Mouse (Mus musculus) neural tube, embryonic 12.5 days (tissue): ENCODE results near the gene Nell1. TPM values are rescaled to one million over a fixed set of nuclear protein-coding genes. Genes with fewer than 3 reads are reported as not detected.

Experiments
- ATAC-seq: fragments of 200-750 bp; cut with Nextera tagmentation; 2 replicates; pipeline ENCODE4 v1.8.0; 2017; ENCODE audit warnings: low read depth, mild to moderate bottlenecking, moderate TSS enrichment, moderate library complexity; ENCODE audit not compliant: low FRiP score
- H3K27ac ChIP-seq: fragments of 300-500 bp; sonication (generic); 2 replicates; pipeline ENCODE4 v1.5.1; 2016
- H3K27me3 ChIP-seq: fragments of 300-500 bp; sonication (generic); replicated peaks from 2 replicates; pipeline ENCODE4 v1.6.1; 2016; ENCODE audit warnings: mild to moderate bottlenecking
- H3K36me3 ChIP-seq: fragments of 300-500 bp; sonication (generic); 2 replicates; pipeline ENCODE4 v1.6.1; 2016; ENCODE audit warnings: mild to moderate bottlenecking
- H3K4me1 ChIP-seq: fragments of 300-500 bp; sonication (generic); 2 replicates; pipeline ENCODE4 v1.6.1; 2016
- H3K4me2 ChIP-seq: fragments of 300-500 bp; sonication (generic); replicated peaks from 2 replicates; pipeline ENCODE4 v1.6.1; 2016; ENCODE audit warnings: mild to moderate bottlenecking
- H3K4me3 ChIP-seq: fragments of 300-500 bp; sonication (generic); 2 replicates; pipeline ENCODE4 v1.5.1; 2016
- H3K9ac ChIP-seq: fragments of 300-500 bp; sonication (generic); 2 replicates; pipeline ENCODE4 v1.6.1; 2016; ENCODE audit warnings: mild to moderate bottlenecking
- H3K9me3 ChIP-seq: fragments of 300-500 bp; sonication (generic); 2 replicates; pipeline ENCODE4 v1.6.1; 2016; ENCODE audit warnings: mild to moderate bottlenecking
- WGBS: fragments of 180-500 bp; shearing (Covaris S2); methylation state at CpG from one replicate; pipeline ENCODE4 v1.1.7; 2016; 5-methylcytosine and 5-hydroxymethylcytosine counted together
- polyA plus RNA-seq: library from polyadenylated mRNA; unstranded; fragments of >200 nt; fragmentation: Nextera tagmentation; extraction: Ambion mirVana; gene quantifications from 2 replicates; pipeline ENCODE4 v1.2.1, GENCODE M21; 2016

Gene Nell1
- polyA plus RNA-seq, 1 experiment from 2014 or later: 10.7 TPM

GRCm38 (mm10) chr7:50105612-50106321, 131.1 kb downstream of the Nell1 start:
- Histone ChIP-seq H3K4me3 (no peak overlapping the region), H3K27me3 (no peaks in the 10 kb centered on the region), H3K36me3 (no peaks in the 10 kb centered on the region), H3K27ac (no peak overlapping the region), H3K4me1 (no peaks in the 10 kb centered on the region), H3K9me3 (no peaks in the 10 kb centered on the region), H3K4me2 (no peak overlapping the region), H3K9ac (no peak overlapping the region)
- 39% methylated on average over 8 of the region's 8 CpGs for WGBS
- ATAC-seq: no peak

GRCm38 (mm10) chr7:50107261-50107660, 132.6 kb downstream of the Nell1 start:
- WGBS: 82% methylated on average over 2 of the region's 2 CpGs
- no peak for ATAC-seq
- no peaks in the 10 kb centered on the region for H3K4me1 ChIP-seq

DNA sequence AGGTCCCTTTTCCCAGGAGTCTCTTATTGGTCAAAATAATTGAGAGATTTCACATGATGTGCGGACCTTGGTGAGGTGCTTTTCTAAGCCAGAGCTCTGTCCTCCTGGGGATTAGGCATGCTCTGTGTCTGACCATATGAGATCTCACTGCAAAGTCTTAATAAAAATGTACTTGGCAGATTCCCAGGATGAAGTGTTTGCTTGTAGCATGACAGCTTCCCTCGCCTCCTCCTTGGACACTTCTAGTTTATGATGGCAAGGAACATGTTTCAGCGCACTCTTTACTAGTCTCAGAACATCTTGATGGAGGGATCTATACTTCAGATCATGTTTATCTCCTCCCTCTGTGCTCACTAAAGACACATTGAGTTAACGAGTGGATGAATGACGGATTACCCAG, 143.7 kb downstream of the Nell1 start:
- no peak overlapping the region for H3K9ac ChIP-seq

More at GRCm38 (mm10) chr7:50107261-50107660, 132.6 kb downstream of the Nell1 start:
- Histone ChIP-seq H3K36me3 (no peaks in the 10 kb centered on the region), H3K4me3 (no peak overlapping the region), H3K4me2 (no peak overlapping the region), H3K27ac (no peak overlapping the region), H3K9me3 (no peaks in the 10 kb centered on the region), H3K27me3 (no peaks in the 10 kb centered on the region), H3K9ac (no peak overlapping the region)

DNA sequence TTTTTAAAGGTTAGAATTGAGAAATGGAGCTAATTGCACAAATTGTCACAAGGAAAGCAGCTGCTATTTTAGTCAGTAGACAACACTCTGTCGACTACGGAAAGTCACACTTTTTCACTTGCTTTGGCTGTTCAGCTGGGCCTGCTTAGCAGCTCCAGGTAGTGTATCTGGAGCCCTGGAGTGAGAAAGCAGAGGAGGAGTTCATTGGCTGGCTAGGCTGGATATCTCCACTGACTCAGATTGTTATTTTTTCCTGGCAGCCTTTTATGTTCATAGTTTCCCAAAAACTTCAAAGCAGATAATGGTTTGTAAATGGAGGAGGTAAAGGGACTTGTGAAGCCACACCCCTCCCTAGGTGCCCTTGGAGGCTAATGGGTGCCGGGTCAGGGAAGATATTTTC, 163.0 kb downstream of the Nell1 start:
- no peak for ATAC-seq
- Histone ChIP-seq H3K4me2 (no peak overlapping the region), H3K27ac (no peak overlapping the region), H3K27me3 (no peaks in the 10 kb centered on the region), H3K4me3 (no peak overlapping the region), H3K9ac (no peak overlapping the region), H3K4me1 (no peaks in the 10 kb centered on the region), H3K36me3 (no peaks in the 10 kb centered on the region), H3K9me3 (no peaks in the 10 kb centered on the region)
- WGBS: 88% methylated on average over 3 of the region's 3 CpGs

More for the DNA sequence above, 143.7 kb downstream of the Nell1 start:
- ATAC-seq: no peak
- H3K4me2 ChIP-seq: no peak overlapping the region
- no peaks in the 10 kb centered on the region for H3K36me3 ChIP-seq
- no peaks in the 10 kb centered on the region for H3K9me3 ChIP-seq
- no peaks in the 10 kb centered on the region for H3K27me3 ChIP-seq
- 92% methylated on average over 5 of the region's 5 CpGs for WGBS
- H3K4me1 ChIP-seq: no peaks in the 10 kb centered on the region
- no peak overlapping the region for H3K4me3 ChIP-seq
- H3K27ac ChIP-seq: no peak overlapping the region

DNA sequence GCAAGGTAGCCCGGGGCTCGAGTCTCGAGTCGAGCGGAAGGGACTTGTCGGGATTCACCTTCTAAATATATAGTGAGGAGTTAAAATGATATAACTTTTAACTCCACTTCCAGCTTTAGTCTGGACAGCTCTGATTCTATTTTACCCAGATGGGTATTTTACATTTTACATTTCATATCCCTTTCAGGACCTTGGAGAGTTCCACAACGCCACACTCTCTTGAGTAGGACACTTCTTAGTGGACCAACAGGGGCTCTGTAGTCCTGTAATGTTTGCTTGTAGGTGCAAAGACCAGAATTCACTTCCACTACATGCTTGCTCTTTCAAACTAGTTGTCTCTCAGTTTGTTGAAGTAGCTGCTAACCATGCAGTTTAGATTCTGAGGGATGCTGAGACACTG, 174.7 kb downstream of the Nell1 start:
- Histone ChIP-seq H3K4me3 (no peak overlapping the region), H3K4me2 (no peak overlapping the region), H3K27me3 (no peaks in the 10 kb centered on the region), H3K9me3 (no peaks in the 10 kb centered on the region), H3K36me3 (no peaks in the 10 kb centered on the region), H3K9ac (no peak overlapping the region), H3K27ac (no peak overlapping the region), H3K4me1 (no peaks in the 10 kb centered on the region)
- no peak for ATAC-seq
- 95% methylated on average over 7 of the region's 7 CpGs for WGBS

- WGBS: 75% methylated on average over 2 of the region's 2 CpGs
- Histone ChIP-seq H3K27ac (no peak overlapping the region), H3K36me3 (no peaks in the 10 kb centered on the region), H3K4me3 (no peak overlapping the region), H3K9ac (no peak overlapping the region), H3K4me1 (no peaks in the 10 kb centered on the region), H3K27me3 (no peaks in the 10 kb centered on the region), H3K4me2 (no peak overlapping the region), H3K9me3 (no peaks in the 10 kb centered on the region)
- no peak for ATAC-seq
Observed at GRCm38 (mm10) chr7:50150838-50151237, 176.2 kb downstream of the Nell1 start.

DNA sequence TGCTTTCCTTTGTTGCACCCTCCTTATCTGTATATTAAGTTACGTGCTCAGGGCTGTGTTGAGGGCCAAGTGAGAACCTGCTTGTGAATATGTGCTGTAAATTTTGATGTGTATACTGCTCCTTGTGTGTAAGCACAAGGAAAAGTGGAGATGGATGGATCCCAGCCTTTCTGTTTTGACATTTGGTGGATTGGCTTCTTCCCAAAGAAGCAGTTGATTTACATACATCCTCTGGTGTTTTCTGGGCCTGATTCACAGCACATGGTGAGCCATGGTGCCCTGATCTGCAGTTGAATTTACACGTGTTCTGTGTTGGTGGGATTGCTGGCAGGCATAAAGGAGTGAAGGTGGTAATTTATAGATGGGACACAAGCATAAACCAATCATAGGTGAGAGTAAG, 179.0 kb downstream of the Nell1 start:
- Histone ChIP-seq H3K9ac (no peak overlapping the region), H3K4me1 (no peaks in the 10 kb centered on the region), H3K36me3 (no peaks in the 10 kb centered on the region), H3K4me2 (no peak overlapping the region), H3K27me3 (no peaks in the 10 kb centered on the region), H3K27ac (no peak overlapping the region), H3K4me3 (no peak overlapping the region), H3K9me3 (no peaks in the 10 kb centered on the region)
- no peak for ATAC-seq
- 59% methylated on average over 2 of the region's 2 CpGs for WGBS

- Histone ChIP-seq H3K36me3 (no peaks in the 10 kb centered on the region), H3K4me2 (no peak overlapping the region), H3K4me1 (no peaks in the 10 kb centered on the region), H3K27ac (no peak overlapping the region), H3K9me3 (no peaks in the 10 kb centered on the region), H3K9ac (no peak overlapping the region), H3K4me3 (no peak overlapping the region), H3K27me3 (no peaks in the 10 kb centered on the region)
- ATAC-seq: no peak
- WGBS: 87% methylated on average over 5 of the region's 5 CpGs
Observed at GRCm38 (mm10) chr7:50162602-50163001, 187.9 kb downstream of the Nell1 start.

DNA sequence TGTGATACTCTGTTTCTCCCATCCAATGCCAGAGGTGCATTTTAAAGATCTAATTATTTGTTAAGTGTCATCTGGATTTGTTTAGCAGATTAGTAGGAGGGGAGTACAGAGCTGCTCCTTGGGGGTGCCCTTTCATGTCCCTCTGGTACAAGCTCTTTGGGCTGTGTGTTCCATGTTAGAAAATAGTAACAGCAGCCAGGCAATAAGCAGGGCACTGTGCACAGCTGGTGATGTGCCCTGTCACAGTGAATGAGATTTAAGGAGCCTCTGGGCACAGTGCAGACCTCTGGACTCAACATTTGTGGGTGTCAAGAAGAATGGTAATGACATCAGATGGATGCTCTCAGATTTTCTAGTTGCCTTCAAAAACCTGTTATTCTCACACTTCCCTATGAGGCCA, 194.1 kb downstream of the Nell1 start:
- H3K27ac ChIP-seq: no peak overlapping the region
- H3K36me3 ChIP-seq: no peaks in the 10 kb centered on the region
- H3K27me3 ChIP-seq: no peaks in the 10 kb centered on the region
- no peaks in the 10 kb centered on the region for H3K4me1 ChIP-seq
- no peak for ATAC-seq
- H3K9me3 ChIP-seq: no peaks in the 10 kb centered on the region
- no peak overlapping the region for H3K4me3 ChIP-seq
- H3K9ac ChIP-seq: no peak overlapping the region
- no peak overlapping the region for H3K4me2 ChIP-seq

DNA sequence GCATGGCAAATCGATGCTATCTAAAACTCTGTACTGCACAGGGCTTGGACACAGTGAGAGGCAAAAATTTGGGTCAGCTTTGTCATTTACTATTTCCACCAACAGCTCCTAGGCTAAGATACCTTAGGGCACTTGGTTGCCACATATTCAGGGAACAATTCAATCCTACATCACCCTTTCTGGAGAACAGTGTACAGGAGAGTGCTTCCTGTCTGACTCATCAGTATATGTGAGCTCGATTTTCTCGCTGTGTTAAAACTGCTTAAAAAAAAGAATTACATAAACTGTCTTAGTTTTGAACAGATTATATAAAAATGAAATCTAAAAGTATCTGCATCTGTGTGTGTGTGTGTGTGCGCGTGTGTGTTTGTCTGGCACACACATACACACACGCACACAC, 211.6 kb downstream of the Nell1 start:
- no peak overlapping the region for H3K4me3 ChIP-seq
- H3K36me3 ChIP-seq: no peaks in the 10 kb centered on the region
- WGBS: 94% methylated on average over 6 of the region's 6 CpGs
- H3K4me2 ChIP-seq: no peak overlapping the region
- H3K9ac ChIP-seq: no peak overlapping the region
- no peaks in the 10 kb centered on the region for H3K4me1 ChIP-seq
- H3K9me3 ChIP-seq: no peaks in the 10 kb centered on the region
- no peak overlapping the region for H3K27ac ChIP-seq
- no peak for ATAC-seq
- H3K27me3 ChIP-seq: no peaks in the 10 kb centered on the region

DNA sequence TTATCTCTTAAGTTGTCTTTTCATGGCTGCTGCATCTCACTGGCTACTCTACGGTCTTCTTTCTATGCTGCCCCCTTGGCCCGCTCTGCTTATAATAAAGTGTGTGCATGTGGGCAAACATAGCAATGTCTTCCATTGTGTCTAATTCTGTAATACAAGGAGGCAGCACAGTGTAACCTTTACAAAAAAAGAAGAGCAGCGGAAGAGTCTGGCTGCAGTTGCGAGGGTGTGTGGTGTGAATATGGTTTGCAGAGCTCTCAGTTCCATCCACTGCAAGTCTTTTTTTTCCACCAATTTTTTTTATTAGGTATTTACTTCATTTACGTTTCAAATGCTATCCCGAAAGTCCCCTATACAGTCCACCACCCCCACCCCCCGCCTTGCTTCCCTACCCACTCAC, 219.3 kb downstream of the Nell1 start:
- no peaks in the 10 kb centered on the region for H3K27me3 ChIP-seq
- WGBS: 92% methylated on average over 7 of the region's 7 CpGs
- H3K9ac ChIP-seq: no peak overlapping the region
- no peak overlapping the region for H3K4me3 ChIP-seq
- H3K9me3 ChIP-seq: no peaks in the 10 kb centered on the region
- no peak overlapping the region for H3K4me2 ChIP-seq
- no peaks in the 10 kb centered on the region for H3K4me1 ChIP-seq
- H3K27ac ChIP-seq: no peak overlapping the region
- no peak for ATAC-seq
- H3K36me3 ChIP-seq: no peaks in the 10 kb centered on the region

DNA sequence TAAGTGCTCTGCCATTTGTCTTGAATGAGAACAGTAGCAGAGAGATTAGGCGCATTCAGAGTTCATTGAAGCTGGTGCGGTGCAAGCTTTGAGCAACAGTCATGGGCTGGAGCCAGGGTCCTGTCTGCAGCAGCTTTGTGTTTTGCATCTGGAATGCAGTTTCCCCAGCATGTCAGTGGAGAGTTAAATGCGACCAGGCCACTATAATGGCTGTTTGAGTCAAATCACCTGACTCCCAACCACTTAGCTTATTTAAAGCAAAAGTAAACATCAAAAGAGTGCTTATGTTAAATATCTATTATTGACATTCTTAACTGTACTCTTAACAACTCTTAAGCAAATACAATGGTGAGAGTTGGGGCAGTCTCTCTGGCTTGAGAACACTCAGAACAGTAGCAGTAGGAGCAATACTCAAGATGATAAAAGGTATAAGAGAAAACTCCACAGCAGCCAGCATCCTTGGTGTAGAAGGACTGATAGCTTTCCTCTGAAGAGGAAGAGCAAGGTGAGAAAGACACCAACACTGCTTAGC, 220.5 kb downstream of the Nell1 start:
- Histone ChIP-seq H3K4me2 (no peak overlapping the region), H3K27ac (no peak overlapping the region), H3K9ac (no peak overlapping the region), H3K4me1 (no peaks in the 10 kb centered on the region), H3K9me3 (no peaks in the 10 kb centered on the region), H3K36me3 (no peaks in the 10 kb centered on the region), H3K27me3 (no peaks in the 10 kb centered on the region), H3K4me3 (no peak overlapping the region)
- ATAC-seq: no peak
- 59% methylated on average over 3 of the region's 3 CpGs for WGBS

DNA sequence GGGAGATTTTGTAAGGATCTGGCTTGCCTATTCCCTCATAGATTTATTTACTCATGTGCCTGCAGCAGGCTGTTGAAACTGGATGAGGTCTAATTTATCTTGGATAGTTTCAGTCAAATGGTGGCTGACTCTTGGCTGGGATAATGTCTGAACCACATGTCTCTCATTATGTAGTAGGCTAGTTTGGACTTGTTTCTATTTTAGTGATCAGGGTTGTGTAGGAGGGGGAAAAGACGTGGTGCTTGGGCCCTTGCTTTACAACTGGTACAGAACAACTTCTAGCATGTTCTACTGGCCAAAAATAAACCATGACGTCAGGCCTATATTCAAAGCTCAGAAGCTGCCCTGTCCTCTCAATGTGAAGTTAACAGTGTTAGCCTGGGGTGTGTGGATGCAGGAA, 230.6 kb downstream of the Nell1 start:
- Histone ChIP-seq H3K36me3 (no peaks in the 10 kb centered on the region), H3K4me3 (no peak overlapping the region), H3K9ac (no peak overlapping the region), H3K27me3 (no peaks in the 10 kb centered on the region), H3K27ac (no peak overlapping the region), H3K9me3 (no peaks in the 10 kb centered on the region), H3K4me1 (no peaks in the 10 kb centered on the region), H3K4me2 (no peak overlapping the region)
- no peak for ATAC-seq
- WGBS: 61% methylated on average over 2 of the region's 2 CpGs
